Mouse (Mus musculus) kidney, adult 11 months (tissue): ENCODE measurements around the gene Sp140.
A peak's percentile ranks its signal among the peaks of the same experiment; 100 is the strongest.
"Not testable (repeated sequence)": the region's sequence is repeated elsewhere in the genome, so short reads cannot be mapped to it uniquely, and the experiment has no call there.

Experiments
- DNase-seq: peaks from one replicate; pipeline ENCODE4 v3.0.0; 2022

Sp140 gene

DNA sequence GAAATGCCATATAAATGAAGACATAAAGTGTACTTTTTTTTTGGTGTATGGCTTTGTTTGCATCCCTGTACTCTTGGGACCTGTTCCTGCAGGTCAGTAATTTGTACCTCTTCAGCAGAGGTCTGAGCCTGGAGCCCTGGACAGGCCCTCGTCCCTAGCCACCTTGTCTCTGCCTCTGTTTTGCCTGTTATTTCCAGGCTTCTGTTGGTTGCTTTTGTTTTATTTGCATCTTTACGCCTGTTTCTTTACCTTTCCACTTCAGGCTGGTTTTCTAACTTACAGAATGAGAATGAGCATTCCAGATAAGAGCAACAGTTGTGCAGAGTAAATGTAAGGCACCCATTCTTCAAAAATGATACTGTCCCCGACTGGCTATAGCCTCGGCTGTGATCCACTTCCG lies at the start of gene Sp140:
TSS of gene Sp140 (plus strand) at position 301 of the 400 bp plus-strand sequence.
- DNase-seq = not testable (repeated sequence)

- peak; percentile 19 for DNase-seq
Observed at GRCm38 (mm10) chr1:85555261-85555660, 44.9 kb upstream of the Sp140 start.

DNA sequence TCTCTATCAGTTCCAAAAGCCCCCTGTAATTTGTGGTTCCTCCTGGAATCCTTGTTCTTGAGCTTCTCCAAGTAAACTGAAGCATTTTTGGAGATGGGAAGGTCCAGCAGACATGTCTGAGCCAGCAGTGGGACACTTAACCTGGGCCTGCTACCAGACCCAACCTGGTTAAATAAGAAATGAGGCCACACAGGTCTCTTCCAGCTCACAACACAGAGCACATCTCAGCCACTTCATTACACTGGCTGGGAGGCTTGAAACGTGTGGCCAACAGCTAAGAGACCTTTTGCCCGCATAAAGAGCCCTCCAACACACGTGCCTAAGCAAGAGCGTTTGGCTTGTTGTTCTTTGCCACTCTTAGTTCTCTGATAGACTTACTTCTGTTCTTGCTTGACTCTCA lies 26.6 kb upstream of the Sp140 start:
- DNase-seq = not testable (repeated sequence)

DNA sequence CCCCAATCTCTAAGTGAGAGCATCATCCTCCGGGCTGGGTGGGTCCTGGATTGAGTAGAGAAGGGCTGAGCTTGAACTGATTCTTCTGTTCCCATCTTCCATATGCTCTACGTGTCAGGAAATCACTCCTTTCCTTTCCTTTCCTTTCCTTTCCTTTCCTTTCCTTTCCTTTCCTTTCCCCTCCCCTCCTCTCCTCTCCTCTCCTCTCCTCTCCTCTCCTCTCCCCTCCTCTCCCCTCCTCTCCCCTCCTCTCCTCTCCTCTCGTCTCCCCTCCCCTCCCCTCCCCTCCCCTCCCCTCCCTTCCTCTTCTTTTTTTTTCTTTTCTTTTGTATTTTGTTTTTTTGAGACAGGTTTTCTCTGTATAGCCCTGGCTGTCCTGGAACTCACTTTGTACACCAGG lies 24.8 kb upstream of the Sp140 start, which contains the start of gene G530012D18Rik:
TSS of gene G530012D18Rik (plus strand) at position 301 of the 400 bp plus-strand sequence.
- DNase-seq = not testable (repeated sequence)

DNA sequence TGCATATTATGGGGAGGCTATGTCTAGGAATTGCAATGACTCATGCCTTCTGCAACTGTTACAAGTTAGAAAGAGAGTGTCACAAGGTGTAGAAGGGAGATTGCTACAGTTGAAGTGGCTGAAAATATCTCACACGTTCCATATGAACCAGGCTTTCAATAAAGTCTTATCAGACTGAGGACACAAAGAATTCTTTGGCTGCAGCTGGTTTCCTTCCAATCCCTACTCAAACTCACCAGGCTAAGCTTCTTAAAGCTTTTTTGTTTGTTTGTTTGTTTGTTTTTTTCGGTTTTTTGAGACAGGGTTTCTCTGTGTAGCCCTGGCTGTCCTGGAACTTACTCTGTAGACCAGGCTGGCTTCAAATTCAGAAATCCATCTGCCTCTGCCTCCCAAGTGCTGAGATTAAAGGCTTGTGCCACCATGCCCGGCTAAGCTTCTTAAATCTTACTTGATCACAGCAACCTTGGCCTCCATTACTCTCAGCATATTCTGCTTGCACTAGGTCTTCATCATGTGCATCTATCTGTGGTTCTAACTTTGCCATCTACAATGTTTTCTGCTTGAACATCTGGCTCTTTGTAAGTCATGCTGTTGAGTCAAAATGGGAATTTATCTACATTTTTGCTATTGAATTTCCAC lies 21.7 kb upstream of the Sp140 start:
- DNase-seq = not testable (repeated sequence)

GRCm38 (mm10) chr1:85579199-85580147 lies 20.7 kb upstream of the Sp140 start:
- DNase-seq = not testable (repeated sequence)

GRCm38 (mm10) chr1:85580148-85580534 lies 20.0 kb upstream of the Sp140 start:
- DNase-seq = not testable (repeated sequence)

DNA sequence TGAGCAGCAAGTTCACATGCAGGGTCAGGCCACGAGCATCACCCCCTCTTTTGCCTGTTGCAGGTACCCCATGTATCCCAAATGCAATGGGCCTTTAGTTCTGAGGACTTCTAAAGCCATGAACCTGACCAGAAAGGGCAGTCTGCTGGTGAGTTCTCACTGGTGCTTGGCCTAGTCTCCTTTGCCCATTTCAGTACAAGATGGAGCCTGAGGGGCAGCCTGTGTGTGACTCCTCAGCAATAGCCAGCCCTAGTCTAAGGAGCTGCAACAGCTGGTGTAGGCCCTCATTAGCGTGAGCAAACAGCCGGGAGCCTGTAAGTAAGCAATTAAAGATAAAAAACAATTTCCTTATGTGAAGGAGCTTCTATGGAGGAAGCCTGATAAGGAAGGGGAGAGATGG lies 19.6 kb upstream of the Sp140 start:
- not testable (repeated sequence) for DNase-seq

DNA sequence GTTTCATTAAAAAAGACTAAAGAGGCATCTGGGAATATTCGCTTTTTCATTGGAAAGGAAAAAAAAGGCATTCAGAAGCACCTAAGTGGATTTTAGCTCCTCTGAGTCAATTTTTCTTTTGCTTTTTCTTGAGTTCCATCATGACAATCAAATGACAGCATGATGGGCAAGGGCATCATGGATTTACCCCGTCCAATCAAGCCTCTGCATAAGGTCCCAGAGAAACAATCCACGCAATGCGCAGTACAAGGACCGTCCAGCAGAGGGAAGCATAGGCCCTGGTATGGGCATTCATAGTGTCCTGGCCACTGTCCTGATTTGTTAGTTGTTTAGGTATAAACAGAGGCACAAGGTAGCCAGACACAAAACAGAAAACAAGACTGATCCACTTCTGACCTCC lies 18.7 kb upstream of the Sp140 start:
- not testable (repeated sequence) for DNase-seq

GRCm38 (mm10) chr1:85588697-85589096 lies 11.5 kb upstream of the Sp140 start:
- not testable (repeated sequence) for DNase-seq

DNA sequence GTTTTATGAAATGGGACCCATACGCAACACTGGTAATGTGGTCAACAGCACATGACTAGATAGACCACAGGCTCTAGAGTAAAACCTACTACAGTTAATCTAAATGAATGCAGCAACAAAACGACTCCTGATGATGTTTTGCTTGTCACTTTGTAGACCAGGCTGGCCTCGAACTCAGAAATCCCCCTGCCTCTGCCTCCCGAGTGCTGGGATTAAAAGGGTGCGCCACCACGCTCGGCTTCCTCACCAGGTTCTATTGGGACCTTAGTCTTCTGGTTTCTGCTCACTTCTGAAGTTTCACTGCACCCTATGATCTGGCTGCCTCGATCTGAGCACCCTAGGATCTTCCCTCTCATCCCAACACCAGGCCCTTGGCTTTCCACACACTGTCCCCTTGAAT lies 7.7 kb upstream of the Sp140 start:
- DNase-seq = not testable (repeated sequence)

GRCm38 (mm10) chr1:85598271-85599012 lies 1.7 kb upstream of the Sp140 start, which contains the start of gene Sp110:
Gene Sp110 (minus strand): TSS chr1:85598817.
- DNase-seq = not testable (repeated sequence)

DNA sequence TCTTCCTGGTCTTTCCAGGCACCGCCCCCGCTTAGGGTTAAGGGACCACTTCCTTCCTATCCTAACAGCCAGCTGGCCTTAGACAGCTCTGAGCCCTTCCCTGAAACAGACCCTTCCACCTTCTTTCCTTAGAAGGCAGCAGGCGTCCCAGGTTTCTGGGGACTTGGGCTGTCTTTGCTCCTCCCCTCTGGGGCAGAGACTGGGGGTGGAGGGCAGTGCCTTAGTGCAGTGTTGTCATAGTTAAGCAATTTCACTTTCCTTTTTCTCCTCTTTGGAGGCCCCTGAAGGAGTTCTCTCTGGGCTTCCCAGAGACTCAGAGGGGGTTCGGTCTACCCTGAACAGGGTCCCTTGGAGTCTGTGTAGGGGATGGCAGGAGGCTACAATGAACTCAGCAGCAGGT lies 616 bp downstream of the Sp140 start:
- DNase-seq = not testable (repeated sequence)

DNA sequence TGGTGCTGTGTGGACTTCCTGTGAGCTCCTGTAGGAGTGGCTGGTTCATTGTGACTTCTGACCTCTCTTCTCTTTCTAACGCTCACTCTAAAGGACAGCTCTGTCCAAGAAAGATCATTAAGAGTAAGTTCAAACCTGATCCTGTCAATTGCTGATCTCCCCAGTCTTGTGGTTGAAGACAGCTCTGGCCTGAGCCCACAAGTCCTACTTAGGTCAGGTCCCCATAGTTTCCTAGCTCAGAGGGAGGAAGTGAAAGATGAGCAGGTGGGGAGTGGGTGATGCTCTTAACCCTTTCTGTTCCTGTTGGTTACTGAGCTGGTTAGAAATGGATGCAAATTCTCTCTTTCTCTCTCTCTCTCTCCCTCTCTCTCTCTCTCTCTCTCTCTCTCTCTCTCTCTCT lies 4.2 kb downstream of the Sp140 start:
- not testable (repeated sequence) for DNase-seq

DNA sequence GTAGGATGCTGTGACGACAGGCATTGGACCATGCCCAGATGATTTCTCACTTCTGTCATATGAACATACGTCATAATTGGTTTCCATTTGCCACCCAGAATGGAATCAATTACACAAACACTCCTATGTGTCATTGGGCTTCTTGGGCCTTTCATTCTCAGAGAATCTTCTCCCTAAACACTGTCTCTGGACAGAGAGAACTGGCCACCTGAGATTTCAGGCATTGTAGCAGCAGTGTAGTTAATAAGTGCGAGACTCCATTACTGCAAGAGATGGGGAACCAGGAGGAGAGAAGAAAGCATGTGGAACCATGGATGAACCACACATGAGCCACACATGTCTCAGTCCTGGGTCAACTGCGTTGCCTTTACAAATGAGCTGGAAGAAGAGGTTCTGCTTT lies 8.2 kb downstream of the Sp140 start:
- DNase-seq = not testable (repeated sequence)

DNA sequence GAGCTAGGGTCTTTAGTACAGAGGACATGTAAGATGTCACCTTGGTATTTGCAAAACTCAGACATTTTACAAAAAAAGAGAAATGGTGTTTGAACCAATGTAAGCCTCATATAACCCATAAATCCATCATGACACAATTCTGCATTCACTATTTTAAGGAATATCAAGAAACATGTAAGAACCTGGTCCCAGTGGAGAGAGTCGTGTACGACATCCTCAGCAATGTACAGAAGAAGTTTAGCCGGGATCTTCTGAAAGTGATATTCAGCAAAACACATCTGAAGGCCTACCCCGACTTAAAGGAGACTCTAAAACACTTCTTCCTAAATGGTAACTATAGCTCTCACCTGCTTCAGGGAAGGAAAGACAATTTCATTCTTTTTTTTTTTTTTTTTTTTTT lies 10.4 kb downstream of the Sp140 start:
- not testable (repeated sequence) for DNase-seq

DNA sequence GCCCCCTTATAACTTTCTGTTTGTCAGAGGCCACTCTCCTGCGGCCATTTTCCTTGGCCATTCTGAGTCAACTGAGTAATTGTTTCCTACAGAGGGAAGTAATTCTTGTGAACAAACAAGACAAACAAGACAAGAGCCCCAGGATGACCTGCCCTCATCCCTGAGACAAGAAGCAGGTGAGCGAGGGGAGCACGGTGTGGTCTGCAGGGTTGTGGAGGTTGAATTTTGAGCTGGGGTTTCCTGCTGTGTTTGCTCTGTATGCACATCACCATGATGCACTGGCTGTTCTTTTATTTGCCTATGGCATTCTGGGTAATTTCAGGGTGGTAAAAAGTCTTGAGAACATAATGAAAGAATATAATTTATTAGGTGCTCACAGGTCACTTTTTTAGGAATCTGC lies 14.9 kb downstream of the Sp140 start:
- not testable (repeated sequence) for DNase-seq

GRCm38 (mm10) chr1:85615819-85616218 lies 15.6 kb downstream of the Sp140 start:
- DNase-seq = not testable (repeated sequence)

DNA sequence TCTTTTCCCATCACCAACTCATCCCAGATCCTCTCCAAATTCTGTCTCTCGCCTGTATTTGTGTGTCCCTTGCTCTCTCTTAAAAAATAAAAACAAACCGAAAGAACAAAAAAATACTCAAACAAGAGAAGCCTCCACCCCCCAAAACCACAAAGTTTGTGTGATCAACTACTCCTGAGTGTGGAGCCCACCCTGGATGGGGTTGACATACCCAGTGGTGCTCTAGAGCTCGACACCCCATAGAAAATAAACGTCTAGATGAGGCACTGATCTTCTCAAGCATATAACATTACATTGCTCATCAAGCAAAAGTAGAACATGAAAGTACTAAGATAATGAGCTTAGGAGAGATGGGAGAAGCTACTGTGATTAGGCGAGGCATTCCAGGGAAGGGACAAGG lies 17.0 kb downstream of the Sp140 start:
- not testable (repeated sequence) for DNase-seq

- not testable (repeated sequence) for DNase-seq
Observed at GRCm38 (mm10) chr1:85618689-85619088, 18.5 kb downstream of the Sp140 start.

DNA sequence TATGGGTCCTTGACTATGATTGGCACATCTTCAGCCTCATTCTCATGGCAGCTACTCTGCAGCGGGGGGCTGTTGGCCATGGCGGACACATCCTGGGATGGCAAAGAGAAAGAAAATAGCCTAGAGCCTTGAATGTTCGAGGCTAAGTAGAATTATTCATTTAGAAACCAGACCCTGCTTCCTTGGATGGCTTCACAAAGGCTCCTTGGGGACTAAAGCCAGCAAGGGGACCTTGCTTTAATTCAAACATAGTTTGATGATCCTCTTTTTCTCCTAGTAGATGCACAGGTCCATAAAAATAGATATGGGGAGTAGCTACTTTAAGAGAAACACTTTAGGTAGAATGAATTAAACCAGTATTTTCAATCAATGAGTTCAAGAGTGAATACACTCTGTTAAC lies 36.8 kb downstream of the Sp140 start:
- DNase-seq = not testable (repeated sequence)

DNA sequence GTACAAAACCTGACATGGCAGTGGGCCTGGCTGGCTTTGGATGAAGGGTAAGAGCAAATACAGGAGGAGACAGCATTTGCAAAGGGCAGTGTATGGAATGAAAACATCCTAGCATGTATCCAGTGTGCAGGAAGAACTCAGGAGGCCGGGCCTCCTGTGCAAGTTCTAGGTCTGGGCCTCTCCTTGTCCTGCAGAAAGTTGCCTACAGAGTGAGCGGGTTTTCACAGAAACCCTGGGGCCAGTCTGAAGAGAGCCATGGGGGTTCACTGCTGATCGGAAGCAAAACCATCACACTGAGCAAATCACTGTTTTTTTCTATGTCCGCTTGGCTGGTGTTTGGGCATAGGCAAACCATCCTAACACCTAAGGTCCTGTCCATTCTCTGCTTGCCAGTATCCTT lies 38.0 kb downstream of the Sp140 start:
- not testable (repeated sequence) for DNase-seq

- peak; percentile 19 for DNase-seq
Observed at GRCm38 (mm10) chr1:85649881-85650280, 49.7 kb downstream of the Sp140 start, which contains the start of gene Sp100. Gene Sp100 (plus strand): TSS chr1:85649988.
